Mouse (Mus musculus) heart, postnatal 25 days (tissue): ENCODE data around the gene Icmt. TPM values are rescaled to one million over a fixed set of nuclear protein-coding genes. Genes with fewer than 3 reads are reported as not detected.
A peak's percentile ranks its signal among the peaks of the same experiment; 100 is the strongest.

Experiments
- DNase-seq: peaks from one replicate; pipeline ENCODE4 v3.0.0; 2022; ENCODE audit warnings: low spot score
- intact Hi-C: fragments of 180-260 bp; cut with DNase I; formaldehyde crosslinking; loops from one replicate; pipeline ENCODE4 v1.15.1; 2025
- total RNA-seq, 2 experiments: library from RNA; stranded (reverse); gene quantifications; 2 replicates each; pipeline ENCODE4 v1.2.3; 2021

Gene Icmt
- total RNA-seq, 2 experiments from 2014 or later, result 25.2 to 26.7 TPM

- intact Hi-C loops, result loop anchor here (2.0 kb wide), 1 partner anchor 29 kb away; the partner anchor contains the start of gene Icmt
- peak; percentile 90 for DNase-seq
These were observed 28.8 kb downstream of the Icmt start, which contains the start of gene Rpl22 for GRCm38 (mm10) chr4:152325574-152326411. Gene Rpl22, plus strand, starts transcription at chr4:152325742.

GRCm38 (mm10) chr4:152326543-152326942 is 29.5 kb downstream of the Icmt start:
- no peak for DNase-seq
- intact Hi-C loops, result no loop called here

GRCm38 (mm10) chr4:152328691-152329090 is 31.7 kb downstream of the Icmt start:
- no peak for DNase-seq

GRCm38 (mm10) chr4:152332952-152333351 is 35.9 kb downstream of the Icmt start:
- peak; percentile 33 for DNase-seq
- intact Hi-C loops, result loop anchor here (2.0 to 5.0 kb wide), 2 partner anchors 102 to 159 kb away; no protein-coding TSS in a partner anchor

More at GRCm38 (mm10) chr4:152328691-152329090, 31.7 kb downstream of the Icmt start:
- intact Hi-C loops, result no loop called here

- intact Hi-C loops, result loop anchor here (2.0 to 5.0 kb wide), 2 partner anchors 101 to 159 kb away; no protein-coding TSS in a partner anchor
- DNase-seq, result no peak
These were observed 36.6 kb downstream of the Icmt start for GRCm38 (mm10) chr4:152333587-152333986.

GRCm38 (mm10) chr4:152337772-152338171 is 40.7 kb downstream of the Icmt start:
- intact Hi-C loops, result no loop called here
- DNase-seq, result no peak

- no peak for DNase-seq
- intact Hi-C loops, result no loop called here
These were observed 41.6 kb downstream of the Icmt start, which contains the start of gene Chd5 for GRCm38 (mm10) chr4:152338419-152339292. Gene Chd5, plus strand, starts transcription at chr4:152338651.

- no peak for DNase-seq
- intact Hi-C loops, result no loop called here
These were observed 42.3 kb downstream of the Icmt start for GRCm38 (mm10) chr4:152339293-152339790.

GRCm38 (mm10) chr4:152340584-152341284 is 43.7 kb downstream of the Icmt start:
- intact Hi-C loops, result no loop called here
- no peak for DNase-seq

GRCm38 (mm10) chr4:152343296-152343695 is 46.3 kb downstream of the Icmt start:
- intact Hi-C loops, result no loop called here
- no peak for DNase-seq

- no peak for DNase-seq
- intact Hi-C loops, result no loop called here
These were observed 47.6 kb downstream of the Icmt start for GRCm38 (mm10) chr4:152344651-152345050.

- DNase-seq, result peak; percentile 64
- intact Hi-C loops, result no loop called here
These were observed 48.3 kb downstream of the Icmt start for GRCm38 (mm10) chr4:152345120-152345889.

GRCm38 (mm10) chr4:152349837-152350381 is 52.9 kb downstream of the Icmt start:
- intact Hi-C loops, result loop anchor here (5.0 kb wide), 1 partner anchor 67 kb away; no protein-coding TSS in a partner anchor
- no peak for DNase-seq

- intact Hi-C loops, result loop anchor here (5.0 kb wide), 1 partner anchor 66 kb away; no protein-coding TSS in a partner anchor
- DNase-seq, result no peak
These were observed 53.8 kb downstream of the Icmt start for GRCm38 (mm10) chr4:152350722-152351421.

GRCm38 (mm10) chr4:152351422-152352305 is 54.6 kb downstream of the Icmt start:
- no peak for DNase-seq
- intact Hi-C loops, result loop anchor here (5.0 kb wide), 1 partner anchor 66 kb away; no protein-coding TSS in a partner anchor

GRCm38 (mm10) chr4:152353886-152354637 is 57.0 kb downstream of the Icmt start:
- intact Hi-C loops, result loop anchor here (5.0 kb wide), 1 partner anchor 63 kb away; no protein-coding TSS in a partner anchor
- DNase-seq, result no peak
